Mouse (Mus musculus): ENCODE results near the gene Bpifa5. TPM values are rescaled to one million over a fixed set of nuclear protein-coding genes. Genes with fewer than 3 reads are reported as not detected.

The Bpifa5 gene
- not detected in 2 replicates for polyA plus RNA-seq (2014; fragmentation: Nextera tagmentation; extraction: Ambion mirVana)

GRCm38 (mm10) chr2:154162307-154162706, at the start of gene Bpifa5:
TSS of gene Bpifa5 (plus strand) at chr2:154162607.
- 76% methylated on average over 8 of the region's 8 CpGs for WGBS
- no peaks in the 10 kb centered on the region for H3K36me3 ChIP-seq (ENCODE audit: control insufficient read depth, insufficient read depth, low read length)
- H3K4me1 ChIP-seq (ENCODE audit: control insufficient read depth, insufficient read depth, low read length) = no peaks in the 10 kb centered on the region
- H3K27me3 ChIP-seq (replicated peaks; ENCODE audit: control insufficient read depth, insufficient read depth, low read length) = no peaks in the 10 kb centered on the region
- no peak within 1 kb of the TSS for H3K27ac ChIP-seq (replicated peaks; ENCODE audit: low read depth, low read length)
- H3K9me3 ChIP-seq (ENCODE audit: control insufficient read depth, low read length) = no peaks in the 10 kb centered on the region
- no peak within 1 kb of the TSS for H3K9ac ChIP-seq (ENCODE audit: low read depth, low read length)
- DNase-seq (ENCODE audit: low spot score) = no peak
- no peak within 1 kb of the TSS for H3K4me2 ChIP-seq (ENCODE audit: low read depth, low read length)
- no peak within 1 kb of the TSS for H3K4me3 ChIP-seq (ENCODE audit: low read depth, low read length)
- ATAC-seq (ENCODE audit: low read depth) = no peak

- H3K27ac ChIP-seq (replicated peaks; ENCODE audit: low read depth, low read length) = no peak overlapping the region
Measured at GRCm38 (mm10) chr2:154117381-154117780, 45.0 kb upstream of the Bpifa5 start.

GRCm38 (mm10) chr2:154130120-154130519, 32.3 kb upstream of the Bpifa5 start, which contains the start of gene Bpifa3:
TSS of gene Bpifa3 (plus strand) at chr2:154130336.
- Histone ChIP-seq H3K27me3 (replicated peaks; ENCODE audit: control insufficient read depth, insufficient read depth, low read length) (no peaks in the 10 kb centered on the region), H3K27ac (replicated peaks; ENCODE audit: low read depth, low read length) (no peak within 1 kb of the TSS), H3K4me1 (ENCODE audit: control insufficient read depth, insufficient read depth, low read length) (no peaks in the 10 kb centered on the region), H3K9me3 (ENCODE audit: control insufficient read depth, low read length) (no peaks in the 10 kb centered on the region), H3K4me2 (ENCODE audit: low read depth, low read length) (no peak within 1 kb of the TSS), H3K36me3 (ENCODE audit: control insufficient read depth, insufficient read depth, low read length) (no peaks in the 10 kb centered on the region), H3K9ac (ENCODE audit: low read depth, low read length) (no peak within 1 kb of the TSS), H3K4me3 (ENCODE audit: low read depth, low read length) (no peak within 1 kb of the TSS)
- no peak for DNase-seq (ENCODE audit: low spot score)
- ATAC-seq (ENCODE audit: low read depth) = no peak
- 58% methylated on average over 2 of the region's 2 CpGs for WGBS

More at GRCm38 (mm10) chr2:154117381-154117780, 45.0 kb upstream of the Bpifa5 start:
- no peaks in the 10 kb centered on the region for H3K9me3 ChIP-seq (ENCODE audit: control insufficient read depth, low read length)
- WGBS = 72% methylated on average over 3 of the region's 3 CpGs
- H3K4me2 ChIP-seq (ENCODE audit: low read depth, low read length) = no peak overlapping the region
- DNase-seq (ENCODE audit: low spot score) = no peak
- ATAC-seq (ENCODE audit: low read depth) = no peak
- no peaks in the 10 kb centered on the region for H3K36me3 ChIP-seq (ENCODE audit: control insufficient read depth, insufficient read depth, low read length)
- H3K9ac ChIP-seq (ENCODE audit: low read depth, low read length) = no peak overlapping the region
- H3K4me1 ChIP-seq (ENCODE audit: control insufficient read depth, insufficient read depth, low read length) = no peaks in the 10 kb centered on the region
- H3K4me3 ChIP-seq (ENCODE audit: low read depth, low read length) = no peak overlapping the region
- H3K27me3 ChIP-seq (replicated peaks; ENCODE audit: control insufficient read depth, insufficient read depth, low read length) = no peaks in the 10 kb centered on the region

- Histone ChIP-seq H3K27me3 (replicated peaks; ENCODE audit: control insufficient read depth, insufficient read depth, low read length) (no peaks in the 10 kb centered on the region), H3K9ac (ENCODE audit: low read depth, low read length) (no peak within 1 kb of the TSS), H3K27ac (replicated peaks; ENCODE audit: low read depth, low read length) (no peak within 1 kb of the TSS), H3K4me2 (ENCODE audit: low read depth, low read length) (no peak within 1 kb of the TSS), H3K4me3 (ENCODE audit: low read depth, low read length) (no peak within 1 kb of the TSS), H3K9me3 (ENCODE audit: control insufficient read depth, low read length) (no peaks in the 10 kb centered on the region), H3K4me1 (ENCODE audit: control insufficient read depth, insufficient read depth, low read length) (no peaks in the 10 kb centered on the region), H3K36me3 (ENCODE audit: control insufficient read depth, insufficient read depth, low read length) (no peaks in the 10 kb centered on the region)
- DNase-seq (ENCODE audit: low spot score) (no peak), ATAC-seq (ENCODE audit: low read depth) (no peak)
- 79% methylated on average over 4 of the region's 4 CpGs for WGBS
Measured at GRCm38 (mm10) chr2:154142580-154142979, 19.8 kb upstream of the Bpifa5 start, which contains the start of gene Bpifa1. TSS of gene Bpifa1 (plus strand) at chr2:154142880.

GRCm38 (mm10) chr2:154143735-154144134, 18.7 kb upstream of the Bpifa5 start:
- Histone ChIP-seq H3K9me3 (ENCODE audit: control insufficient read depth, low read length) (no peaks in the 10 kb centered on the region), H3K36me3 (ENCODE audit: control insufficient read depth, insufficient read depth, low read length) (no peaks in the 10 kb centered on the region), H3K4me3 (ENCODE audit: low read depth, low read length) (no peak overlapping the region), H3K27ac (replicated peaks; ENCODE audit: low read depth, low read length) (no peak overlapping the region), H3K27me3 (replicated peaks; ENCODE audit: control insufficient read depth, insufficient read depth, low read length) (no peaks in the 10 kb centered on the region), H3K9ac (ENCODE audit: low read depth, low read length) (no peak overlapping the region), H3K4me1 (ENCODE audit: control insufficient read depth, insufficient read depth, low read length) (no peaks in the 10 kb centered on the region), H3K4me2 (ENCODE audit: low read depth, low read length) (no peak overlapping the region)
- 73% methylated on average over 3 of the region's 3 CpGs for WGBS
- DNase-seq (ENCODE audit: low spot score) = peak; percentile 6
- no peak for ATAC-seq (ENCODE audit: low read depth)

- Histone ChIP-seq H3K27me3 (replicated peaks; ENCODE audit: control insufficient read depth, insufficient read depth, low read length) (no peaks in the 10 kb centered on the region), H3K27ac (replicated peaks; ENCODE audit: low read depth, low read length) (no peak overlapping the region), H3K36me3 (ENCODE audit: control insufficient read depth, insufficient read depth, low read length) (no peaks in the 10 kb centered on the region), H3K4me3 (ENCODE audit: low read depth, low read length) (no peak overlapping the region), H3K9ac (ENCODE audit: low read depth, low read length) (no peak overlapping the region), H3K9me3 (ENCODE audit: control insufficient read depth, low read length) (no peaks in the 10 kb centered on the region), H3K4me1 (ENCODE audit: control insufficient read depth, insufficient read depth, low read length) (no peaks in the 10 kb centered on the region), H3K4me2 (ENCODE audit: low read depth, low read length) (no peak overlapping the region)
- no peak for DNase-seq (ENCODE audit: low spot score)
- 80% methylated on average over 4 of the region's 4 CpGs for WGBS
- no peak for ATAC-seq (ENCODE audit: low read depth)
Measured at GRCm38 (mm10) chr2:154147496-154147895, 14.9 kb upstream of the Bpifa5 start.

- 32% methylated on average over 3 of the region's 3 CpGs for whole genome bisulfite sequencing
- no peaks in the 10 kb centered on the region for H3K9me3 ChIP-seq (ENCODE audit: control insufficient read depth, low read length)
Measured at GRCm38 (mm10) chr2:154158433-154158832, 4.0 kb upstream of the Bpifa5 start.

GRCm38 (mm10) chr2:154163306-154163705, 899 bp downstream of the Bpifa5 start:
- DNase-seq (ENCODE audit: low spot score) (no peak), ATAC-seq (ENCODE audit: low read depth) (no peak)
- 89% methylated on average over 5 of the region's 5 CpGs for WGBS
- Histone ChIP-seq H3K36me3 (ENCODE audit: control insufficient read depth, insufficient read depth, low read length) (no peaks in the 10 kb centered on the region), H3K4me2 (ENCODE audit: low read depth, low read length) (no peak overlapping the region), H3K27ac (replicated peaks; ENCODE audit: low read depth, low read length) (no peak overlapping the region), H3K4me3 (ENCODE audit: low read depth, low read length) (no peak overlapping the region), H3K4me1 (ENCODE audit: control insufficient read depth, insufficient read depth, low read length) (no peaks in the 10 kb centered on the region), H3K9ac (ENCODE audit: low read depth, low read length) (no peak overlapping the region), H3K9me3 (ENCODE audit: control insufficient read depth, low read length) (no peaks in the 10 kb centered on the region), H3K27me3 (replicated peaks; ENCODE audit: control insufficient read depth, insufficient read depth, low read length) (no peaks in the 10 kb centered on the region)

More at GRCm38 (mm10) chr2:154158433-154158832, 4.0 kb upstream of the Bpifa5 start:
- no peaks in the 10 kb centered on the region for H3K4me1 ChIP-seq (ENCODE audit: control insufficient read depth, insufficient read depth, low read length)
- no peak overlapping the region for H3K4me3 ChIP-seq (ENCODE audit: low read depth, low read length)
- DNase-seq (ENCODE audit: low spot score) = peak; percentile 48
- H3K27ac ChIP-seq (replicated peaks; ENCODE audit: low read depth, low read length) = no peak overlapping the region
- no peak overlapping the region for H3K9ac ChIP-seq (ENCODE audit: low read depth, low read length)
- ATAC-seq (ENCODE audit: low read depth) = no peak
- H3K4me2 ChIP-seq (ENCODE audit: low read depth, low read length) = no peak overlapping the region
- H3K36me3 ChIP-seq (ENCODE audit: control insufficient read depth, insufficient read depth, low read length) = no peaks in the 10 kb centered on the region
- no peaks in the 10 kb centered on the region for H3K27me3 ChIP-seq (replicated peaks; ENCODE audit: control insufficient read depth, insufficient read depth, low read length)

GRCm38 (mm10) chr2:154169172-154169571, 6.8 kb downstream of the Bpifa5 start:
- Histone ChIP-seq H3K9ac (ENCODE audit: low read depth, low read length) (no peak overlapping the region), H3K36me3 (ENCODE audit: control insufficient read depth, insufficient read depth, low read length) (no peaks in the 10 kb centered on the region), H3K4me2 (ENCODE audit: low read depth, low read length) (no peak overlapping the region), H3K9me3 (ENCODE audit: control insufficient read depth, low read length) (no peaks in the 10 kb centered on the region), H3K4me3 (ENCODE audit: low read depth, low read length) (no peak overlapping the region), H3K4me1 (ENCODE audit: control insufficient read depth, insufficient read depth, low read length) (no peaks in the 10 kb centered on the region), H3K27ac (replicated peaks; ENCODE audit: low read depth, low read length) (no peak overlapping the region), H3K27me3 (replicated peaks; ENCODE audit: control insufficient read depth, insufficient read depth, low read length) (no peaks in the 10 kb centered on the region)
- whole genome bisulfite sequencing = 63% methylated on average over 3 of the region's 3 CpGs
- ATAC-seq (ENCODE audit: low read depth) (no peak), DNase-seq (ENCODE audit: low spot score) (no peak)
